Mouse (Mus musculus): ENCODE data around the gene Gm7073. TPM values are rescaled to one million over a fixed set of nuclear protein-coding genes. Genes with fewer than 3 reads are reported as not detected.

Gm7073 gene
- not detected in 2 replicates for polyA plus RNA-seq (2012; ENCODE audit: insufficient read depth, low replicate concordance)

DNA sequence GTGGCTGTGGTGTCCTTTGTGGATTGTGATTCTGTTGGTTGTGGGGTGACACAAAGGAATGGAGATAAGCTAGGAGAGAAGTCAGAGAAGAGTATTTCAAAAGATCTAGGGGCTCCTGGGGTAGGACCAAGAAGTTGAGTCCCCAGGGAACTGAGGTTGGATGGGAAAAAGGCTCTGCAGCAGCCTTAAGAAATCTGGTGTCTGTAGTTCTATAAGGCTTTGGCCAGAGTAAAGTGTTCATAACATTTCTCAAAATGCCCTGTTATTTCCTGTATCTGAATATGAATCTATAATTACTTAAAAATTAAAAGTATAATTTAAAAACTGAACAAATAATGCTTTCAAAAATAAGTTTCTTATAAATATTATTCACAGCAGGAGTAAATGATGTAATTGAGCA is at the start of gene Gm7073:
Gene Gm7073, minus strand, starts transcription at position 101 of the 400 bp plus-strand sequence.
- no peaks in the 10 kb centered on the region for H3K9me3 ChIP-seq
- no peak within 1 kb of the TSS for H3K4me3 ChIP-seq (replicated peaks)
- peaks cover 4% of the 10 kb centered on the region for H3K27me3 ChIP-seq (replicated peaks)

DNA sequence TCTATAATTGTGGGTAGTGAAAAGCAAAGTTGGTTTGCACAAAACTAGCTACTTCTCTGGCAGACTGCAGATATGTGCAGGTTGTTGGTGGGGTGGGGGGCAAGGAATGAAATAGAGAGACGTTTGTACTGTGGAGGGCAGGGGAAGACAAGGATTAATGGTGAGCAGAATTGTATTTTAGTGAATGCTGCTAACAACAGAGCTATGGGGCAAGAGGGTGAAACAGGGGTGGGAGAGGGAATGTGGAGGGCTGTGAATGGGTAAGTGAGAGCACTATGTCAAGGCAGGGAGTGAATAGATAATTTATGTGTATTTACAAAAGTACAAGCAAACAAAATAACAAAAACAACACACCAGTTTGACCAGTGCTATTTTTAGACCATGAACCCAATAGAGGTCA is 31.5 kb upstream of the Gm7073 start:
- Histone ChIP-seq H3K36me3 (replicated peaks; ENCODE audit: low read length) (no peaks in the 10 kb centered on the region), H3K9me3 (no peaks in the 10 kb centered on the region), H3K4me1 (no peaks in the 10 kb centered on the region), H3K27me3 (replicated peaks) (no peaks in the 10 kb centered on the region), H3K4me3 (replicated peaks) (no peak overlapping the region)
- TF ChIP-seq GATA1 (IDR thresholded peaks at IDR 0.05; ENCODE audit: borderline replicate concordance, low read length) (no peak), FLI1 (IDR thresholded peaks at IDR 0.05; ENCODE audit: low read length) (no peak)

More for the DNA sequence above, at the start of gene Gm7073:
- Histone ChIP-seq H3K36me3 (replicated peaks; ENCODE audit: low read length) (no peaks in the 10 kb centered on the region), H3K4me1 (no peaks in the 10 kb centered on the region)
- no peak for TF ChIP-seq FLI1 (IDR thresholded peaks at IDR 0.05; ENCODE audit: low read length)
- TF ChIP-seq GATA1 (IDR thresholded peaks at IDR 0.05; ENCODE audit: borderline replicate concordance, low read length), result no peak

DNA sequence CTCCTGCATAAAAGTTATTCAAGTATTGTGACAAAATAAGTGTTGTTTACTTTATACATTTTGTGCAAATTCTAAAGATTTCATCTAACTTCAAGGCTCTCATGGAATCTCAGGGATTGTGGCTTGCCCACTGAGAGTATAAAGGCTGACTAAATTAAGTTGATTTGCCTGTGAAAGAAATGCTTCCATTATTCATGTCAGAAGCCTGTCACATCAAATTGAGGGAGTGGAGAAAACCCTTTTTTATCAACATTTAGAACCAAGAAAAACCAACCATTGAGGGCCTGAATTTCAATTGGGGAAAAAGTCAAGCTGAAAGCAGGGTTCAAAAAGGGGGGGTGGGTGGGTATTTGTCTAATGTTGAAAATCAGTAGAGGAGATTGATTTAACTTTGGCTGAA is 30.0 kb upstream of the Gm7073 start:
- no peaks in the 10 kb centered on the region for H3K9me3 ChIP-seq
- no peak overlapping the region for H3K4me3 ChIP-seq (replicated peaks)
- no peaks in the 10 kb centered on the region for H3K36me3 ChIP-seq (replicated peaks; ENCODE audit: low read length)
- TF ChIP-seq FLI1 (IDR thresholded peaks at IDR 0.05; ENCODE audit: low read length) (no peak), GATA1 (IDR thresholded peaks at IDR 0.05; ENCODE audit: borderline replicate concordance, low read length) (no peak)
- H3K27me3 ChIP-seq (replicated peaks), result peaks cover 2% of the 10 kb centered on the region
- no peaks in the 10 kb centered on the region for H3K4me1 ChIP-seq

DNA sequence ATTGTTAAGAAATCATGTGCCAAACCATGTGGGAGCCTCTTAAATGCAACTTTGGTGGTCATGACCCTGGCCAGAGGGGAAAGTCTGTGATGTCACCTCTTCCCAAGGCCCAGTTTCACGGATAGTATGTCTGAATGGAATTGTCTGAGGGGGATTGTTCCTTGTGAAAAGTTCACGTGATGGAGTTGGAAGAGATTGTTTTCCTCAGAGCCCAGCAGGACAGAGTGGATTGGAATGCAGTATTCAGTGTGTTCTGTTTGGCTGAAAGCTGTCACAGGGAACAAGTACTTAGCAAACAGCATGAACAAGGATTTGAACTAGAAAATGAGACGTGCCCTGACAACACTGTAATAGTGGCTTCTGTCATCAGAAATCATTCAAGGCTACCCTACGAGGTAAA is 16.2 kb upstream of the Gm7073 start:
- no peaks in the 10 kb centered on the region for H3K4me1 ChIP-seq
- peaks cover 2% of the 10 kb centered on the region for H3K27me3 ChIP-seq (replicated peaks)
- no peak overlapping the region for H3K4me3 ChIP-seq (replicated peaks)
- no peaks in the 10 kb centered on the region for H3K36me3 ChIP-seq (replicated peaks; ENCODE audit: low read length)
- TF ChIP-seq GATA1 (IDR thresholded peaks at IDR 0.05; ENCODE audit: borderline replicate concordance, low read length) (no peak), FLI1 (IDR thresholded peaks at IDR 0.05; ENCODE audit: low read length) (no peak)
- H3K9me3 ChIP-seq, result no peaks in the 10 kb centered on the region

DNA sequence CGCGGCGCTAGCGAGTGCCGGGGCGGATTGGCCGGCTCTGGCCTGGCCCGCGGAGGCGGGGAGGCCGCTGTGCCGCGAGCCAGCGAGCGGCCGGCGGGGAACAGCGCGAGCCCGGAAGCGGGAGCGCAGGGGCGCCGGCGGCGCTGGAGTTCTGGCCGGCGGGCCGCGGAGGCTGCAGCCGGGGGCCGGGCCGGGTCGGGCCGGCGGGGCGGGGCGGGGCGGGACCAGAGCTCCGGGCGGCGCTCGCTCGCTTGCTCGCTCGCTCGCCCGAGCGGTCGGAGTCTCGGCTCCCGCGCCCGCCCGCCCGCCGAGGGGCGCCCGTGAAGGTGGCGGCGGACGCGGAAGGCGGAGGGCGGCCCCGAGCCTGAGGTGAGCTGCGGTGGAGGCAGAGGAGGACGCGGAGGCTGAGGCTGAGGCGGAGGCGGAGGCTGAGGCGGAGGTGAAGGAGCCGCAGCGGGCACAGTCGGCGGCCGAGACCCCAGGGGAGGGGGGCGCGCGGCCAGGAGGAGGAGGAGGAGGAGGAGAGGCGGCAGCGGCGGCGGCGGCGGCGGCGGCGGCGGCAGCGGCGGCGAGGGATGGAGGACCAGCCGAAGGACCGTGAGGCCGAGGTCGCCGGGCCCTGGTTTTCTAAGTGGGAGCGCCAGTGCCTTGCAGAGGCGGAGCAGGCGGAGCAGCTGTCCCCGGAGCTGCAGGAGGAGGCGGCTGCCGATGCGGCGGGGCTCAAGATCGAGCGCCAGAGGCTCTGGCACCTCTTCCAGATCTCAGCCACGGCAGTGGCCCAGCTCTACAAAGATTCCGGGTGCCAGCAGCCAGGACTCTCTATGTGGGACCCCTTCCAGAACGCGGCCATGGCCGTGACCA is 8.6 kb upstream of the Gm7073 start:
- Histone ChIP-seq H3K36me3 (replicated peaks; ENCODE audit: low read length) (no peaks in the 10 kb centered on the region), H3K27me3 (replicated peaks) (peaks cover 39% of the 10 kb centered on the region), H3K9me3 (peaks cover 13% of the 10 kb centered on the region), H3K4me1 (0 out of 2 replicates have a peak, but pooled peaks cover 3% of the 10 kb centered on the region), H3K4me3 (replicated peaks) (peak overlapping the region; percentile 91)
- TF ChIP-seq FLI1 (IDR thresholded peaks at IDR 0.05; ENCODE audit: low read length) (no peak), GATA1 (IDR thresholded peaks at IDR 0.05; ENCODE audit: borderline replicate concordance, low read length) (no peak)

DNA sequence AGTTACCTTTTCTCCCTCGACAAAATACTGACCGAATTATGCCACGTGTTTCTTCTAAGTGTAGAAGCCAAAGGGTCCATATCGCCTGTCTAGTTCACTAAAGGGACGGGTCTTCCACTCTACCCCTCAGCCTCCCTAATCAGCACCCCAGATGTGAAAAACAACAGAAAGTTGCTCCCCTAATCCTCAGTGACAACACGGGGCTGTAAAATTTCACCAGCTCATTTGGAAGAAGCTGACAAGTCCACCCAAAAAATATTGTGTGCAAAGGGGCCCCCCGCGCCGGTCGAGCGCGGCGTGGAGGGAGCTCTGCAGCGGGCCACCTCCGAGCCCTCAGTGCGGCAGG is 8.0 kb upstream of the Gm7073 start:
- Histone ChIP-seq H3K4me1 (0 out of 2 replicates have a peak, but pooled peaks cover 3% of the 10 kb centered on the region), H3K36me3 (replicated peaks; ENCODE audit: low read length) (no peaks in the 10 kb centered on the region), H3K4me3 (replicated peaks) (peak overlapping the region; percentile 91), H3K9me3 (peaks cover 13% of the 10 kb centered on the region), H3K27me3 (replicated peaks) (peaks cover 39% of the 10 kb centered on the region)
- TF ChIP-seq FLI1 (IDR thresholded peaks at IDR 0.05; ENCODE audit: low read length) (no peak), GATA1 (IDR thresholded peaks at IDR 0.05; ENCODE audit: borderline replicate concordance, low read length) (no peak)

DNA sequence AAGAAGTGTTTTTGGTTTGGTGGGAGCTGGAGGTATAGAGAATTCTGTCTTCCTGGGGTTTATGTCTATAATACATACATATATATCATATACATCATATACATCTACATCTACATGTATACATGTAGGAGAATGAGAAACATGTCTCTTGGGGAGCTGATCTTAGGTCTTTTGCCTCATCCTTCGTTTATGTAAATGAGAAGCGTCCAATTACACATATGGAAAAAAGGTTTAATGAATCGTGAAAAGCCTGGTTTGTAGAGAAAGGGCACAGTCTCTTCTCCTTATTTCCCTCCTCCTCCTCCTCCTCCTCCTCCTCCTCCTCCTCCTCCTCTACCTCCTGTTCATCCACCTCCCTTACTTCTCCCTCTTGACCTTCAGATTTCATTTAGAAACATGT is 6.9 kb upstream of the Gm7073 start:
- Histone ChIP-seq H3K4me1 (0 out of 2 replicates have a peak, but pooled peaks cover 3% of the 10 kb centered on the region), H3K4me3 (replicated peaks) (no peak overlapping the region), H3K27me3 (replicated peaks) (peaks cover 37% of the 10 kb centered on the region), H3K9me3 (peaks cover 13% of the 10 kb centered on the region), H3K36me3 (replicated peaks; ENCODE audit: low read length) (no peaks in the 10 kb centered on the region)
- TF ChIP-seq GATA1 (IDR thresholded peaks at IDR 0.05; ENCODE audit: borderline replicate concordance, low read length) (no peak), FLI1 (IDR thresholded peaks at IDR 0.05; ENCODE audit: low read length) (no peak)

DNA sequence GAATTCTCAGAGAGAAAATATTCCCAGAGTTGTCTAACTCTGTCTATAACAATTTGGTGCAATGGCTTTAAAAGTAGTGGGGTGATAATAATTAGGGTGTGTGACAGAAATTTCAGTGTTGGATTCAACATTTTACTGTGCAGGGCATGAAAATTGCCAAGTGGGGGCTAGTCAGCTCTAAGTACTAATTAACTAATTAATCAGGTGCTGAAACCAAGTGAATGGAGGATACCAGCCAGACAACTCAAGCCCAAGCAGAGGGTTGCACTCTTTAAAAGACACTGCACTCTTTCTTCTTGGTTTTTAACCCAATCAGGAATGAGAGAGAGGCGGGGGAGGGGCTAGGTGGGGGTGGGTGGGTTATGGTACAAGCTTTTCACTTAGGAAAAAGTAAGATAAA is 6.4 kb upstream of the Gm7073 start:
- TF ChIP-seq GATA1 (IDR thresholded peaks at IDR 0.05; ENCODE audit: borderline replicate concordance, low read length), result no peak
- no peak for TF ChIP-seq FLI1 (IDR thresholded peaks at IDR 0.05; ENCODE audit: low read length)
- 0 out of 2 replicates have a peak, but pooled peaks cover 3% of the 10 kb centered on the region for H3K4me1 ChIP-seq
- H3K36me3 ChIP-seq (replicated peaks; ENCODE audit: low read length), result no peaks in the 10 kb centered on the region
- no peak overlapping the region for H3K4me3 ChIP-seq (replicated peaks)
- peaks cover 37% of the 10 kb centered on the region for H3K27me3 ChIP-seq (replicated peaks)
- peaks cover 13% of the 10 kb centered on the region for H3K9me3 ChIP-seq

DNA sequence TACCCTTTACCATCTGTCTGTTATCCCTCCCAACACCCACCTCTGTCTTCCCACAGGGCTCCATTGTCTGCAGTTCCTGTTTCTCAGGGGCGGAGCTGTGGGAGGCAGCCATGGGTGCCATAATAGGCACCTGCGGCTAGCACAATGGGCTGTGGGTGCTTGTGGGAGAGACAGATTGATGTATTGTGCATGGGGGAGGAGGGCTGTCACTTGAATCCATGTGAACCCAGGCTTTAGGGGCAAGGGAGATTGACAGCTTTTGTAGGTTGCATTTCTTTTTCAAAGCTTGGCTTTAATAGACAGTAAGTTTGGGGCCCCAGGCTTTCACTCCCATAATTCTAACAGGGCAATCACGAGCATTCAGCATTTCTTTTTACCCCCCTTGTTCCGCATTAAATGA is 5.0 kb upstream of the Gm7073 start:
- Histone ChIP-seq H3K36me3 (replicated peaks; ENCODE audit: low read length) (no peaks in the 10 kb centered on the region), H3K9me3 (peaks cover 13% of the 10 kb centered on the region), H3K27me3 (replicated peaks) (peaks cover 27% of the 10 kb centered on the region), H3K4me3 (replicated peaks) (no peak overlapping the region), H3K4me1 (0 out of 2 replicates have a peak, but pooled peaks cover 3% of the 10 kb centered on the region)
- TF ChIP-seq FLI1 (IDR thresholded peaks at IDR 0.05; ENCODE audit: low read length) (no peak), GATA1 (IDR thresholded peaks at IDR 0.05; ENCODE audit: borderline replicate concordance, low read length) (no peak)

DNA sequence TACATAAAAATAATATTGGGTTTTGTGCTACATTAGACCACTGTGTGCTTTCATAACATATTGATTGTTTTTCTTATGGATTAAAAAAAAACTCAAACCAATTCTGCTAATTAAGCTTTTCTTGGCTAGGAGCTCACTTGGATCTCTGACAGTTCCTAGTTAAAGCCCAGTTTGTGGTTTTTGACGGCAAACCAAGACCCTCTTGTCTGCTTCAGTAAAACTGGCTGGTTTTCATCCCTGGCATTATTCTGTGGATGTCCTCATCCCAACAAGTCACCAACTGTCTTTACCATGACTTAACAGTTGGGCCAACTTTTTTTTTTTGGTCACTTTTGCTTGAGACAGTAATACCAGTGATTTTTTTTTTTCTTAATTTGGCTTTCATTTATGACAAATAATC is 3.9 kb upstream of the Gm7073 start:
- TF ChIP-seq GATA1 (IDR thresholded peaks at IDR 0.05; ENCODE audit: borderline replicate concordance, low read length) (no peak), FLI1 (IDR thresholded peaks at IDR 0.05; ENCODE audit: low read length) (no peak)
- Histone ChIP-seq H3K4me1 (0 out of 2 replicates have a peak, but pooled peaks cover 3% of the 10 kb centered on the region), H3K9me3 (0 out of 2 replicates have a peak, but pooled peaks cover 6% of the 10 kb centered on the region), H3K4me3 (replicated peaks) (no peak overlapping the region), H3K27me3 (replicated peaks) (peaks cover 18% of the 10 kb centered on the region), H3K36me3 (replicated peaks; ENCODE audit: low read length) (no peaks in the 10 kb centered on the region)
